Mouse (Mus musculus): ENCODE measurements at regions not wholly inside any gene's neighbourhood (a gene's known extent, or its start where the extent isn't known, plus 50 kb on each side); places are given as distances from the start of the nearest gene placed in this dataset.

GRCm38 (mm10) chr8:12064664-12065063 lies 214.0 kb upstream of the A230072I06Rik start:
- Histone ChIP-seq H3K4me3 (ENCODE audit: low read depth, low read length) (no peak overlapping the region), H3K4me1 (ENCODE audit: insufficient read depth) (peaks cover 9% of the 10 kb centered on the region), H3K4me2 (ENCODE audit: low read depth) (no peak overlapping the region), H3K9ac (no peak overlapping the region), H3K9me3 (ENCODE audit: low read length) (no peaks in the 10 kb centered on the region), H3K27ac (ENCODE audit: low read depth, low read length) (no peak overlapping the region), H3K36me3 (ENCODE audit: insufficient read depth) (no peaks in the 10 kb centered on the region), H3K27me3 (ENCODE audit: insufficient read depth, low read length) (peaks cover 4% of the 10 kb centered on the region)
- no peak for TF ChIP-seq CTCF (IDR thresholded peaks at IDR 0.05; ENCODE audit: low read depth)
- WGBS: 78% methylated on average over 7 of the region's 7 CpGs
- ATAC-seq: no peak
- DNase-seq: no peak

- DNase-seq: no peak
- no peaks in the 10 kb centered on the region for H3K27me3 ChIP-seq (ENCODE audit: insufficient read depth, low read length)
- no peak for ATAC-seq
Observed at GRCm38 (mm10) chr8:12066454-12066853, 212.2 kb upstream of the A230072I06Rik start.

DNA sequence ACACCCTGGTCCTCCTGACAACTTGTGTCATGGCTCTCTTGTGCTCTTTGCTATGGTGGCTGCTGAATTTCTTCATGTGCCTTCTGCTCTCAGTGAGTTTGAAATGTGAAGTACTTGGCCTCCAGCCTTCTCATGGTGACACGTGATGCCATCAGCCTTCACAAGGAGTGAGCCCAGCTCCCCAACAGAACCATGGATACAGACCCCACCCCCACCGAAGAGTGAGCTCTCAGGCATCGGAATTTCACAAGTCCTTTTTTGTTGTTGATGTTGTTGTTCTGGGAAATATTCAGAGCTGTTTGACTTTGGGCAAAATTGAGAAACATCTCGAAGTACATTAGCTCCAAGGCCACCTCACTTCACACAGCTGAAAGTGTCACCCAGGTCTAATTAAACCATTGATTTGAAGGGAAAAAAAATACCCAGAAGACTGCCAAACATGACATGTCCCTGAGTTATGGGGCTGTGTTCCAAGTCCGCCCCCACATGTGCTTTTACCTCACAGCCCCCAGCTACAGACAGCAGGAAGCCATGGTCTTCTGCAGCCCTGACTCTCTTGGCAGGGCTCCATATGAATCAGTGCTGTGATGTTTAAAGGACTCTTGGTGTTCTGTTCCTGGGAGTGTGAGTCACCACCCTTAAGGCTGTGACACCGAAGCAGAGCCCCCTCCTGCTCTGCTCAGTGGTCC lies 205.2 kb upstream of the A230072I06Rik start:
- Histone ChIP-seq H3K27ac (ENCODE audit: low read depth, low read length) (no peak overlapping the region), H3K27me3 (ENCODE audit: insufficient read depth, low read length) (no peaks in the 10 kb centered on the region), H3K4me3 (ENCODE audit: low read depth, low read length) (no peak overlapping the region), H3K9me3 (ENCODE audit: low read length) (no peaks in the 10 kb centered on the region), H3K4me2 (ENCODE audit: low read depth) (no peak overlapping the region), H3K4me1 (ENCODE audit: insufficient read depth) (no peaks in the 10 kb centered on the region), H3K36me3 (ENCODE audit: insufficient read depth) (no peaks in the 10 kb centered on the region), H3K9ac (no peak overlapping the region)
- WGBS: 73% methylated on average over 6 of the region's 6 CpGs
- TF ChIP-seq CTCF (IDR thresholded peaks at IDR 0.05; ENCODE audit: low read depth): no peak
- DNase-seq (no peak), ATAC-seq (0 out of 2 replicates have a peak, but pooled peaks have one; percentile 24)

More at GRCm38 (mm10) chr8:12066454-12066853, 212.2 kb upstream of the A230072I06Rik start:
- WGBS: 66% methylated on average over 10 of the region's 10 CpGs
- no peaks in the 10 kb centered on the region for H3K36me3 ChIP-seq (ENCODE audit: insufficient read depth)
- H3K4me3 ChIP-seq (ENCODE audit: low read depth, low read length): no peak overlapping the region
- no peak overlapping the region for H3K27ac ChIP-seq (ENCODE audit: low read depth, low read length)
- no peak overlapping the region for H3K9ac ChIP-seq
- 0 out of 2 replicates have a peak, but pooled peaks cover 3% of the 10 kb centered on the region for H3K4me1 ChIP-seq (ENCODE audit: insufficient read depth)
- no peaks in the 10 kb centered on the region for H3K9me3 ChIP-seq (ENCODE audit: low read length)
- TF ChIP-seq CTCF (IDR thresholded peaks at IDR 0.05; ENCODE audit: low read depth): no peak
- H3K4me2 ChIP-seq (ENCODE audit: low read depth): no peak overlapping the region

GRCm38 (mm10) chr8:12075943-12076342 lies 202.7 kb upstream of the A230072I06Rik start:
- H3K27ac ChIP-seq (ENCODE audit: low read depth, low read length): no peak overlapping the region
- H3K4me2 ChIP-seq (ENCODE audit: low read depth): no peak overlapping the region
- no peak overlapping the region for H3K4me3 ChIP-seq (ENCODE audit: low read depth, low read length)
- 90% methylated on average over 3 of the region's 3 CpGs for WGBS
- H3K27me3 ChIP-seq (ENCODE audit: insufficient read depth, low read length): no peaks in the 10 kb centered on the region
- no peak overlapping the region for H3K9ac ChIP-seq
- no peak for ATAC-seq
- H3K36me3 ChIP-seq (ENCODE audit: insufficient read depth): no peaks in the 10 kb centered on the region
- no peaks in the 10 kb centered on the region for H3K4me1 ChIP-seq (ENCODE audit: insufficient read depth)
- H3K9me3 ChIP-seq (ENCODE audit: low read length): no peaks in the 10 kb centered on the region
- no peak for DNase-seq
- no peak for TF ChIP-seq CTCF (IDR thresholded peaks at IDR 0.05; ENCODE audit: low read depth)

GRCm38 (mm10) chr8:12076811-12077375 lies 201.7 kb upstream of the A230072I06Rik start:
- no peak overlapping the region for H3K9ac ChIP-seq
- no peaks in the 10 kb centered on the region for H3K4me1 ChIP-seq (ENCODE audit: insufficient read depth)
- no peaks in the 10 kb centered on the region for H3K27me3 ChIP-seq (ENCODE audit: insufficient read depth, low read length)
- no peak overlapping the region for H3K4me2 ChIP-seq (ENCODE audit: low read depth)
- H3K27ac ChIP-seq (ENCODE audit: low read depth, low read length): no peak overlapping the region
- H3K9me3 ChIP-seq (ENCODE audit: low read length): no peaks in the 10 kb centered on the region
- ATAC-seq (0 out of 2 replicates have a peak, but pooled peaks have one; percentile 26), DNase-seq (no peak)
- H3K36me3 ChIP-seq (ENCODE audit: insufficient read depth): no peaks in the 10 kb centered on the region
- WGBS: 44% methylated on average over 10 of the region's 10 CpGs
- no peak overlapping the region for H3K4me3 ChIP-seq (ENCODE audit: low read depth, low read length)
- no peak for TF ChIP-seq CTCF (IDR thresholded peaks at IDR 0.05; ENCODE audit: low read depth)

DNA sequence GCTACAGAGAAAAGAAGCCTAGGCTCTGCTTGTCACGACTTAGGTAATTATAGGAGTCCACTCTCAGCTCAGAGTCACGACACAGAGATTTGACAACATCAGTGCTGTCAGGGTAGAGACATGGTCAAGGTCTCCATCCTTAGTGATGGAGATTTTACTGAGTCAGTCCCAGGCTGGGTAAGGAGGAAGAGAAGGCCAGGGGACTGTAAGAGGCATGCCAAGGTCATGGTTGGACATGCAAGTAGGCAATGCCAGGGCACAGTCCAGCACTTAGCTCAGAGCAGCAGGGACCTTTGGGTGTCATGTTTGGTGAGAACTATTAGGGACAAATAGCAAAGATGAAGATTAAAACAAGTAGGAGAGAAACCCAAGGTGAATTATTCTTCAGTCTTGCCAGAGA lies 200.7 kb upstream of the A230072I06Rik start:
- ATAC-seq (no peak), DNase-seq (no peak)
- no peaks in the 10 kb centered on the region for H3K9me3 ChIP-seq (ENCODE audit: low read length)
- H3K9ac ChIP-seq: no peak overlapping the region
- no peaks in the 10 kb centered on the region for H3K36me3 ChIP-seq (ENCODE audit: insufficient read depth)
- 73% methylated on average over 2 of the region's 2 CpGs for WGBS
- H3K4me1 ChIP-seq (ENCODE audit: insufficient read depth): no peaks in the 10 kb centered on the region
- H3K27ac ChIP-seq (ENCODE audit: low read depth, low read length): no peak overlapping the region
- H3K27me3 ChIP-seq (ENCODE audit: insufficient read depth, low read length): no peaks in the 10 kb centered on the region
- no peak overlapping the region for H3K4me2 ChIP-seq (ENCODE audit: low read depth)
- H3K4me3 ChIP-seq (ENCODE audit: low read depth, low read length): no peak overlapping the region
- no peak for TF ChIP-seq CTCF (IDR thresholded peaks at IDR 0.05; ENCODE audit: low read depth)
